Mouse (Mus musculus) cortical plate, adult 2 months (tissue): ENCODE measurements around the gene Enox1. TPM values are rescaled to one million over a fixed set of nuclear protein-coding genes. Genes with fewer than 3 reads are reported as not detected.

Experiments
- H3K27ac ChIP-seq: fragments of 200-500 bp; 2 replicates; pipeline ENCODE4 v1.5.1; 2012; ENCODE audit warnings: low read length, control low read depth, inconsistent platforms; ENCODE audit not compliant: insufficient read depth
- H3K4me1 ChIP-seq: fragments of 200-500 bp; 2 replicates; pipeline ENCODE4 v1.6.1; 2011; ENCODE audit warnings: low read length; ENCODE audit not compliant: control insufficient read depth, insufficient read depth
- H3K4me3 ChIP-seq: fragments of 200-500 bp; 2 replicates; pipeline ENCODE4 v1.5.1; 2011; ENCODE audit warnings: mild to moderate bottlenecking, low read length, control low read depth; ENCODE audit not compliant: insufficient read depth
- CTCF ChIP-seq: fragments of 200-500 bp; IDR thresholded peaks from 2 replicates; pipeline ENCODE4 v1.5.1; 2011; ENCODE audit warnings: mild to moderate bottlenecking, control low read depth, low read length; ENCODE audit not compliant: insufficient read depth; ENCODE audit errors: extremely low read depth
- POLR2A ChIP-seq: fragments of 200-500 bp; IDR thresholded peaks from 2 replicates; pipeline ENCODE4 v1.6.1; 2011; ENCODE audit warnings: mild to moderate bottlenecking, low read length, control low read depth; ENCODE audit not compliant: insufficient read depth; ENCODE audit errors: extremely low read depth
- polyA plus RNA-seq: library from polyadenylated mRNA; depleted of rRNA; stranded (reverse); fragments of >200 nt; gene quantifications from 2 replicates; pipeline ENCODE4 v1.2.3, GENCODE M21; 2012

The Enox1 gene
- polyA plus RNA-seq, 1 experiment = 17.2 TPM

GRCm38 (mm10) chr14:77593136-77593838 is 436.7 kb downstream of the Enox1 start:
- Histone ChIP-seq H3K4me3 (no peak overlapping the region), H3K27ac (no peak overlapping the region), H3K4me1 (no peaks in the 10 kb centered on the region; the same call in 1 of the 2 replicates)
- TF ChIP-seq CTCF = no peak
- TF ChIP-seq POLR2A = no peak

DNA sequence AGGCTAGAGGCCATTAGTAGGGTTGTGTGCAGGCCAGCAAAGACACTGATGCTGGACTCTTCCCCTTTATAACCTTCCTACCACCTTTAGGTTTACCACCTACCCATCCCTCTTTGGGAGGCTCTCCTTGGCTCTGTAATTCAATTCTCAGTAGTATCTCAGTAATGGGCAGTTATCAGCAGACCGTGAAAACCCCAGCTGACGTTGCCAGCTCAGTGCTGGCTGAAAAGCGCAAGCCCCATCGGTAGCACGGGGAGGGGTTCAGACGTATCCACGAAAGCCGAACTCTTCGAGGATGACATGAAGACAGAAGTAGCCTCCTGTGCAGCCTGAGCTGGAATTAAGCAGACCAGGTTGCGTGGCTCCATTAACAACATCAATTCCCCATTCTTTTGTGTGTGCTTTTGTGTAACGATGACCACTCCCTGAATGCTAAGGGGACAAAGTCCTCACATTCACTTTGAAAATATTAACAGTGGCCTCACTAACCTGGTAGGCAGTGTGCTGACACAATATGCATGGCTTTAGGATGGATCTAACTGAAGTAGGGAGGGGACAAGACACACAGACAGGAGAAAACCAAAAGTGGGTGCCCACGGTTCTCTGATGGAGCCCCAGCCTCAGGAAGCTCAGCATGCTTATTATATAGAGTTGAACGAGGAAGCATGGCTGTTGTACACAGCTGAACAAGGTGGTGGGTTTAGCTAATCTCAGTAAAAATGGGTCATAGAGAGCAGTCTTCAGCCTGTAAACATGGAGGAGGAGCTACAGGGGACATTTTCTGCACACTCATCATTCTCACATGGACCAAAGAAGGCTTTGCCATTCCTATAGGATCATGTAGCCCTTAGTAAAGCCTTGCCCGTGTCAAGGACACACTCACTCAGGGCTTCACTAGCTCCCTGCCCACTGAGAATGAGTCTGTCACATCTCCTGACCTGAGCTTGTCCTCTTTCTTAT is 439.9 kb downstream of the Enox1 start:
- H3K4me3 ChIP-seq = no peak overlapping the region
- peaks cover 4% of the 10 kb centered on the region for H3K4me1 ChIP-seq
- H3K27ac ChIP-seq = no peak overlapping the region
- TF ChIP-seq POLR2A (no peak), CTCF (no peak)

- TF ChIP-seq POLR2A = no peak
- TF ChIP-seq CTCF = no peak
- H3K4me1 ChIP-seq = peaks cover 4% of the 10 kb centered on the region
- H3K27ac ChIP-seq = no peak overlapping the region
- H3K4me3 ChIP-seq = no peak overlapping the region
Observed at GRCm38 (mm10) chr14:77599016-77599704, 442.6 kb downstream of the Enox1 start.

DNA sequence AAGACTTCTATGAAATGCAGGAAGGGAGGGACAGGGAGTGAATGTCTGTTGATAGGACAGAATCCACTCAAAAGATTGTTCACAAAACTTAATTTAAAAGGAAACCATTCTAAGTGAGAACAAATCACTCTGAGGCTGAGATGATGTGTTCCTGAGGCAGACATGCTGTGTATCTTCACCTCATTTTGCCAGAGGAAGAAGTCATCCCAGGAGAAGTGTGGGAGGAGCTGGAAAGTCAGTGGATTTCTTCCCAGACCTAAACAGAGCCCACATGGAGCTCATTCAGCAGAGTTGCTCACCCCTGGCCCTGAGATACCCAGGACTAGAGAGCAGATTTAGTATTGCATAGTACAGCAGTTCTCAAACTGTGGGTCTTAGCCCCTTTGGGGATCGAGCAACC is 444.2 kb downstream of the Enox1 start:
- Histone ChIP-seq H3K4me1 (peaks cover 4% of the 10 kb centered on the region; the same call in 1 of the 2 replicates), H3K4me3 (no peak overlapping the region), H3K27ac (no peak overlapping the region)
- no peak for TF ChIP-seq CTCF

GRCm38 (mm10) chr14:77601446-77601845 is 444.9 kb downstream of the Enox1 start:
- TF ChIP-seq CTCF (no peak), POLR2A (no peak)
- Histone ChIP-seq H3K4me1 (peaks cover 4% of the 10 kb centered on the region; the same call in 1 of the 2 replicates), H3K27ac (no peak overlapping the region), H3K4me3 (no peak overlapping the region)

DNA sequence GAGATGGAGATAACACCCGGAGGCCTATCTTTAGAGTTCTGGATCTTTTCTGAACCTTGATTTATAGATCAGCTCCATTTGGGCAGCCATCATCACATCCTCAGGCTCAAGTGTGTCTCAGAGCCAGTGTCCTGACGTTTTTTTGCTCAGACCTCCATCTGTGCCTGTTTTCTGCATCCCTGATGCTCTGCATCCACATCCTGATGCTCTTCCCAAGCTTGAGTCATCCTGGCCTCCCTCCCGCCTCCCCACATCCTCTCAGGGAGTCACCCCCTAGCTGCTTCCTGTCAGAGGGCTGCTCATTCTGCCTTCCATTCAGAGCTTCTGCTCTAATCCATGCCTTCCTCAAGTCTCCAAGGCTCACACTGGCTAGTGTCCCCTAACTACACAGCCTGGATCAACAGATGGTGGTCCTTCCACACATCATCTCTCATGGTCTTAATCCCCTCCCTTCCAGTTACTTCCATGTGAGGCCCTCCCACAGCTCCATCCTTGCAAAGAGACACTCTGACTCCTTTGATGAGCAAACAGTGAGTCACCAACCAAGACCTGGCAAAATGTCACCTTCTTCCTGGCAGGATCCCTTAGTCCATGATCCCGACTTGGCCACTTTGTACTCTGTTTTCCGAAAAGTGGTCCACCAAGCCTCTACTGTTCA is 451.7 kb downstream of the Enox1 start:
- H3K27ac ChIP-seq = no peak overlapping the region
- H3K4me3 ChIP-seq = no peak overlapping the region
- no peaks in the 10 kb centered on the region; the same call in 1 of the 2 replicates for H3K4me1 ChIP-seq
- TF ChIP-seq CTCF (no peak), POLR2A (no peak)

GRCm38 (mm10) chr14:77615201-77615600 is 458.6 kb downstream of the Enox1 start:
- no peaks in the 10 kb centered on the region for H3K4me1 ChIP-seq
- no peak overlapping the region for H3K27ac ChIP-seq
- no peak overlapping the region for H3K4me3 ChIP-seq
- TF ChIP-seq CTCF (no peak), POLR2A (no peak)

DNA sequence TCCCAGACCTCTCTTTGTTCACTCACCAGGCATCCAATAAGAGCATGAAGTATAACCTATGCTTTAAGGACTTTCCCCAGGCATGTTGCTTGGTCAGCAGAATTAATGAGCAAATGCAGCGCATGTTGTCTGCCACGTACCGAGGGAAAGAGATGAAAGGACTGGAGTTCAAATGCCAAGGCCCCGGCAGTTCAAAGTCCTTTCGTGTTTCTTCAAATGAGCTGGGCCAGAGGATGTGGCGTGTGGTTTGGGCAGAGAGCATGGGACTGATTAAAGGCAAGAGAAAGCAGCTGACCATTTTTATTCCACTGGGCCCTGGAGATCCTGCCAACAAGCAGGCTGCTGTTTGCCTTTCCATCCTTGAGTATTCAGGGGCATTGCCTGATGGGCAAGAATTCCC is 460.7 kb downstream of the Enox1 start:
- no peak for TF ChIP-seq POLR2A
- no peak for TF ChIP-seq CTCF
- no peak overlapping the region for H3K4me3 ChIP-seq
- peaks cover 2% of the 10 kb centered on the region; the same call in 1 of the 2 replicates for H3K4me1 ChIP-seq
- H3K27ac ChIP-seq = no peak overlapping the region
